Mouse (Mus musculus) gastrocnemius, postnatal 10 days (tissue): ENCODE measurements at regions not wholly inside any gene's neighbourhood (a gene's known extent, or its start where the extent isn't known, plus 50 kb on each side); places are given as distances from the start of the nearest gene placed in this dataset.
A peak's percentile ranks its signal among the peaks of the same experiment; 100 is the strongest.

Source experiments
- DNase-seq: peaks from one replicate; pipeline ENCODE4 v3.0.0; 2021; ENCODE audit warnings: mixed read lengths

DNA sequence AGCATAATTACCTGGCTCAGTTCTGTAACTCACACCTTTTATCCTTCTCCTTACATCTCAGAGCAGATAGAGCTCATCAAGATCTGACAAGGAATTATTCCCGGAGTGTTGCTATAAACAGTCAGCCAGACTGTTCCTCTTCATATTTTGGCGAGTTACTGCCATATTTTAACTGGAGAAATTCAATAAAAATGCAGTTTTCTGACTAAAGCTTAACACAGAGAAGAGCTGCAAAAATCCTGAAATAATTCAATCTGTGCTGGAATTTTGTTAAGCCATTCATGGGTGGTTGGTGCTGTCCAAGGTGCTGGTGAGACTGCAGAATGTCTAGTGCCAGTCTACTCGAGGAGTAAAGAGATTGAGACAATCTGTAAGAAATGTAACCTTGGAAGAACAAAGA is 512.6 kb downstream of the Tm4sf1 start:
- DNase-seq, result peak; percentile 34

DNA sequence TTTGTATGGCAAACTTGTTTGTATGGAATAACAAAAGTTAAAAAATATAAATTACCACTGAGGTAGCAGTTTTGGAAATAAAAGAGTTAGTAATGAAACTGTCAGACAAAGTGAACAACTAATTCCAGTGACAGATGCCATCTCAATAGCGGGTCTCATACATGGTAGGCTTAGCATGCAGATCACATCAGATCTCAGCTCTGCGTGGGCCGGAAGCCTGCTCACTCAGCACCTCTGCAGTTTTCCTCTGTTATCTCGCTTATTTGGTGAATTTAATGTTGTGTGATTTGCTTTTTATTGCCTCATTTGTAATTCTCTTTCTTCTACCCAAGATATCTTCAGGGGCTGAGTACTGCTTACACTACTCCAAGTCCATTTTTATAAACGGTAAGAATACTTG is 527.9 kb downstream of the Tm4sf1 start:
- DNase-seq, result no peak

GRCm38 (mm10) chr3:56770225-56770624 is 531.6 kb downstream of the Tm4sf1 start:
- DNase-seq, result no peak

- no peak for DNase-seq
Measured at GRCm38 (mm10) chr3:56767133-56767532, 534.7 kb downstream of the Tm4sf1 start.

GRCm38 (mm10) chr3:56764336-56764735 is 537.5 kb downstream of the Tm4sf1 start:
- DNase-seq, result no peak

DNA sequence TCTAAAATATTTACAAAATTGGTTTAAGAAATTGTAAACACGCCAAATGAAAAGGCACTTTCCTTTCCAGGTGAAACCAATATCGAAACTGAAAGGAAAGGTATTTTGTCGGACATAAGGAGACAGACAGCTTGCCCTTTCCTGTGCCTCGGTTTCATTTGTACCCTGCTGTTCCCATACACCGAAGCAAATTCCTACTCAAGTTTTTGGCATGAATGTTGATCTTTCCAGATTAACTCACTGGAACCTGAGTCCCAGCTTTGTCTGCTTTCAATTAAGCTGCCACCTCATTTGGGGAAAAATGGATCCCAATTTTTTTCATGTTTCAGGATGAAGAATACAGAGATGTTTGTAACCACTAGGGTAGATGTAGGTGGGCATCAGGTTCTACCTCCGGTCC is 537.9 kb downstream of the Tm4sf1 start:
- no peak for DNase-seq

GRCm38 (mm10) chr3:56753654-56754053 is 548.1 kb downstream of the Tm4sf1 start:
- peak; percentile 69 for DNase-seq

DNA sequence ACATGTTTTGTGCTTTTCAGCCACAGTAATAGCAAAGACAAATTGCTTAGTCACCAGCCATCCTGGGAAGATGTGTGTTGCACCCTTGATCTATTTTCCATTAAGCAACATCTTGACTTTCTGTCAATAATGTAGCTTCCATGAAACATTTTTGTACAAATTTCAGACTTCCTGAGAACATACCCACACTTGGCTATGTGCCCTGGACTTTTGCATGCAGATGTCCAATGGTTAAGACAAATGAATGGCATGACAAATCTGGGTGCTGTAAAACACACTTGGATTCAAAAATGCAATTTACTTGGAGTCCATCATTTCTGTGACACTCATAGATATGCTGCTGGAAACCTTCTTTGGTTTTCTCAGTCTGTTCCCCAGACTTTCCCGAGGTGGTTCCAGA is 549.9 kb downstream of the Tm4sf1 start:
- no peak for DNase-seq

DNA sequence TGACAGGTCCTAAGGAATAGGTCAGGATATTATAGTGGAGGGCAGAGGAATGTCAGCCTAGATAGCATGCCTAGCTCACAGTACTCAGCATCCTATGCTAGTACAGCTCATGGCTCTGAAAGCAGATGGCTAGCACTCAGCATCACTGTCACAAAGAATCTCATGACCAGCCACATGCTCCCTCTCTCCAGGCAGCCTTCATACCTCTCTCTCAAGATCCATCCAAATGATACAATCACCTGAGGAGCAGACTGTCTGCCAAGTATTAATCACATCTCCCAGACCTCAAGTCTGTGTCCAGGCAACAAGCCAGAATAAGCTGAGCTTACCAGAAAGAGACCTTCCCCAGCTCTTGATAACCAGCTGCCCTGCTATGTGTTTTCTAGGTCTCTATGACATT is 557.4 kb upstream of the Nbea start:
- DNase-seq, result no peak

DNA sequence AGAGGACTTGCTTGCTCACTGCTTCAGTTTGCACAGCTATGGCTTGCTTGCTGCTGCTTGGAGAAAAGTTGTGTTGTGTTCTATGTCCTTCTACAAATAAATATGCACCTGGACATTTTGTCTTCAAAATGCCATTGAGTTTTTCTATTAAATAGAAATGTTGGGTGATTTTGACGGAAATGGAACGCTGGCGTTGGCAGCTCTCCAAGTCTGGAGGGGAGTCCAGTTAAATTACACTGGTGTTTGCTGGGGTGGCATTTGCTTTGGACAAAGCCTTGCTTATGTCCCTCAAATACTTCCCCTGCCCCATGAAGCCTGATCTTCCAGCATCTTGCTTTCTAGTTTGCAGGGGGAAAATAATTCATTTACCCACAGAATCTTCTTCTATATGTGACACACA is 556.0 kb upstream of the Nbea start:
- no peak for DNase-seq

DNA sequence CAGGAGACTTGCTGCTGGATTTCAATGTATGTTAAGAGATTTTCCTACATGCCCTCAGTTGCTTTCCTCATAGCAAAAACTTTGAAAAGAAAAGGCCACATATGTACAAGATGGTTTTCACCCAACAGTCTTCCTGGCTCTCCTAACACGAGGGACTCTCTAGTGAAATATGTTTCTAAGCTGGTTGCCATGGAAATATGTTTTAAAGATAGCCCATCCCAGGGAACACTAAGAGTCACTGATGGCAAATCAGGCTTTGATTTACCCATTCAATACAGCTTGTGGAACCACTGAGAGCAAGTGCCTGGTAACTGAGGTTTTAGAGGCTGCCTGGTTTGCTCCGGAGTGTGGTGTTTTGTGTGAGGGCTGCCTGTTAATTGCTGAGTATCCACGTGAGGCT is 547.3 kb upstream of the Nbea start:
- no peak for DNase-seq

- no peak for DNase-seq
Measured at GRCm38 (mm10) chr3:56724991-56725390, 541.5 kb upstream of the Nbea start.

GRCm38 (mm10) chr3:56708260-56708659 is 524.8 kb upstream of the Nbea start:
- DNase-seq, result no peak

- no peak for DNase-seq
Measured at GRCm38 (mm10) chr3:56707312-56707711, 523.8 kb upstream of the Nbea start.

DNA sequence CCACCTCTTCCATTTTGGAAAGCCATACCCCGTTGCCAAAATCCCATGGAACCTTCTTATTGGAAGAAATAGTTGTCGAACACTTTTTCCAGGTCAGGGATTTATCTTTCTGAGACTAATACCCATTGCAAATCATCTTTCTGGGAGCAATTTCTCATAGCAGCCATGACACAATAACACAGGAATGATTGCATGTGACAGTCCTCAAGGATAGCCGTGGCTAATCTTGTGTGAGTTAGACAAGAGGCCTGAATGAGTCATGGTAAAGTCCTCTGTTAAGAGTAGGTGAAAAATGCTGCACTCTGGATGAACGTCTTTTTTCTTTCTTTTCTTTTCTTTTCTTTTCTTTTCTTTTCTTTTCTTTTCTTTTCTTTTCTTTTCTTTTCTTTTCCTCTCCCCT is 522.5 kb upstream of the Nbea start:
- DNase-seq, result no peak

- no peak for DNase-seq
Measured at GRCm38 (mm10) chr3:56698941-56699340, 515.4 kb upstream of the Nbea start.

GRCm38 (mm10) chr3:56698248-56698647 is 514.7 kb upstream of the Nbea start:
- no peak for DNase-seq

GRCm38 (mm10) chr3:56681031-56681430 is 497.5 kb upstream of the Nbea start:
- no peak for DNase-seq

DNA sequence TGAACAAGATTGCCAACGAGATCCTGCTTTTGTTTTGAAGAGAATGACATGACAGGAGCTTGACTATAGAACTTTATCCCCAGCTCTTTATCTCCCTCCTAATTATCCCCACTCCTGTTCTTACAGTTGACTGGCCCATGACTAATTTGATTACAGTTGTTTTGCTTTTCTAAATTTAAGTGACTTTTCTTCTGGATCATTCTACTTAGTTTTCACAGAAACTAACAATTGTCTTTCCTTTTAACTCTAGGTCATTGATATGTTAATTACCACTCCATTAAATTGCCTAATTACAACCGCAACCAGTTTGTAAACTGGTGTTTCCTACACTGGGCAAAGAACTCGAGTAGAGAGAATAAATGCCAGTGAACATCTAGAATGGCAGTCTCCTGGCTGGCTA is 485.3 kb upstream of the Nbea start:
- DNase-seq, result no peak

- DNase-seq, result no peak
Measured at GRCm38 (mm10) chr3:56660594-56660993, 477.1 kb upstream of the Nbea start.

- no peak for DNase-seq
Measured at GRCm38 (mm10) chr3:56647313-56647712, 463.8 kb upstream of the Nbea start.
